21 mouse cellular contexts compared by ENCODE assay signal in genomic region chr5:5361684-5362083, GRCm38 (mm10). TPM values are rescaled to one million over a fixed set of nuclear protein-coding genes. Genes with fewer than 3 reads are reported as not detected.
DNase-seq lines count a peak whose midpoint lies in the region; ATAC-seq and TF ChIP-seq lines count a peak whose summit lies in the region.
"Had no signal": no experiment of that assay in that cellular context is flagged by ENCODE, and none has a peak within 500 bp of the region (broad histone marks: within the 10 kb centered on the region; RNA-seq: fewer than 3 reads in every experiment).

No protein-coding gene starts in this region.

- no peak overlapping the region for H3K27ac ChIP-seq in forebrain, postnatal 0 days (ENCODE audit: low read depth, low read length)
- no peak overlapping the region for H3K27ac ChIP-seq in forebrain, embryonic 10.5 days
- H3K27ac ChIP-seq in kidney, postnatal 0 days = no peak overlapping the region
- H3K27ac ChIP-seq in midbrain, embryonic 11.5 days (ENCODE audit: low read depth, low read length) = no peak overlapping the region
- H3K27ac ChIP-seq in midbrain, embryonic 16.5 days (ENCODE audit: low read length) = no peak overlapping the region
- H3K27ac ChIP-seq in bone marrow macrophage, adult 2 months (ENCODE audit: insufficient read depth, low read depth, low read length) = no peak overlapping the region
- H3K27ac ChIP-seq in neural tube, embryonic 15.5 days (replicated peaks) = no peak overlapping the region
- H3K27ac ChIP-seq: forebrain, embryonic 13.5 days had no signal

- H3K36me3 ChIP-seq in forebrain, postnatal 0 days (ENCODE audit: insufficient read depth) = no peaks in the 10 kb centered on the region
- peaks cover 15% of the 10 kb centered on the region; the same call in 1 of the 2 replicates for H3K36me3 ChIP-seq in forebrain, embryonic 10.5 days (replicated peaks)
- no peaks in the 10 kb centered on the region for H3K36me3 ChIP-seq in kidney, postnatal 0 days (ENCODE audit: insufficient read depth, low read length)
- H3K36me3 ChIP-seq in midbrain, embryonic 11.5 days (ENCODE audit: control insufficient read depth, insufficient read depth, low read length) = peaks cover 2% of the 10 kb centered on the region; the same call in 1 of the 2 replicates
- no peaks in the 10 kb centered on the region for H3K36me3 ChIP-seq in midbrain, embryonic 16.5 days (ENCODE audit: control insufficient read depth, insufficient read depth, low read length)
- no peaks in the 10 kb centered on the region for H3K36me3 ChIP-seq in neural tube, embryonic 15.5 days

- no peak overlapping the region for H3K4me3 ChIP-seq in forebrain, postnatal 0 days (ENCODE audit: low read depth, low read length)
- H3K4me3 ChIP-seq in forebrain, embryonic 10.5 days = no peak overlapping the region
- no peak overlapping the region for H3K4me3 ChIP-seq in kidney, postnatal 0 days (replicated peaks; ENCODE audit: low read depth, low read length)
- H3K4me3 ChIP-seq in midbrain, embryonic 11.5 days (ENCODE audit: low read depth, low read length) = no peak overlapping the region
- no peak overlapping the region for H3K4me3 ChIP-seq in midbrain, embryonic 16.5 days (ENCODE audit: low read depth, low read length)
- H3K4me3 ChIP-seq in bone marrow macrophage, adult 2 months (ENCODE audit: insufficient read depth, low read length) = no peak overlapping the region
- H3K4me3 ChIP-seq in neural tube, embryonic 15.5 days (replicated peaks) = no peak overlapping the region
- H3K4me3 ChIP-seq: forebrain, embryonic 13.5 days; hindbrain, embryonic 13.5 days; megakaryocyte, embryonic 14.5 days had no signal

- no peaks in the 10 kb centered on the region for H3K27me3 ChIP-seq in forebrain, postnatal 0 days (ENCODE audit: insufficient read depth, low read length)
- H3K27me3 ChIP-seq in forebrain, embryonic 10.5 days (ENCODE audit: poor library complexity, severe bottlenecking) = no peaks in the 10 kb centered on the region
- H3K27me3 ChIP-seq in kidney, postnatal 0 days (ENCODE audit: insufficient read depth, low read length) = no peaks in the 10 kb centered on the region
- no peaks in the 10 kb centered on the region for H3K27me3 ChIP-seq in midbrain, embryonic 11.5 days (ENCODE audit: control insufficient read depth, insufficient read depth, low read length)
- no peaks in the 10 kb centered on the region for H3K27me3 ChIP-seq in midbrain, embryonic 16.5 days (ENCODE audit: control insufficient read depth, insufficient read depth, low read depth, low read length)
- no peaks in the 10 kb centered on the region for H3K27me3 ChIP-seq in neural tube, embryonic 15.5 days (replicated peaks)
- H3K27me3 ChIP-seq: forebrain, embryonic 13.5 days; hindbrain, embryonic 13.5 days; megakaryocyte, embryonic 14.5 days had no signal

- peak; percentile 28 for TF ChIP-seq CTCF in forebrain, postnatal 0 days (IDR thresholded peaks at IDR 0.05; ENCODE audit: low read depth)
- peak; percentile 36; the same call in 1 of the 2 replicates for TF ChIP-seq CTCF in kidney, postnatal 0 days (IDR thresholded peaks at IDR 0.05; ENCODE audit: low read depth)
- 0 out of 2 replicates have a peak, but pooled peaks have one; percentile 11 for TF ChIP-seq CTCF in bone marrow macrophage, adult 2 months (IDR thresholded peaks at IDR 0.05; ENCODE audit: low read depth, low read length)

- 97% methylated on average over 3 of the region's 3 CpGs for WGBS in forebrain, postnatal 0 days
- WGBS in forebrain, embryonic 10.5 days = 97% methylated on average over 3 of the region's 3 CpGs
- WGBS in kidney, postnatal 0 days = 97% methylated on average over 3 of the region's 3 CpGs
- WGBS in midbrain, embryonic 11.5 days = 95% methylated on average over 3 of the region's 3 CpGs
- WGBS in midbrain, embryonic 16.5 days = 98% methylated on average over 3 of the region's 3 CpGs
- 97% methylated on average over 3 of the region's 3 CpGs for WGBS in neural tube, embryonic 15.5 days

- TF ChIP-seq POLR2A in bone marrow macrophage, adult 2 months (IDR thresholded peaks at IDR 0.05; ENCODE audit: borderline replicate concordance, low read depth, low read length) = no peak

- no peak overlapping the region for H3K9ac ChIP-seq in forebrain, postnatal 0 days
- no peak overlapping the region for H3K9ac ChIP-seq in kidney, postnatal 0 days (ENCODE audit: low read depth, low read length)
- no peak overlapping the region for H3K9ac ChIP-seq in midbrain, embryonic 11.5 days (ENCODE audit: low read length)
- no peak overlapping the region for H3K9ac ChIP-seq in midbrain, embryonic 16.5 days (ENCODE audit: low read depth, low read length)
- no peak overlapping the region for H3K9ac ChIP-seq in neural tube, embryonic 15.5 days (replicated peaks)
- H3K9ac ChIP-seq: forebrain, embryonic 13.5 days; hindbrain, embryonic 13.5 days had no signal

- DNase-seq in forebrain, postnatal 0 days = no peak
- DNase-seq in forebrain, embryonic 10.5 days (ENCODE audit: extremely low spot score, low spot score) = no peak
- no peak for DNase-seq in kidney, postnatal 0 days (ENCODE audit: low spot score)
- DNase-seq in kidney, postnatal 36 days = no peak
- DNase-seq in midbrain, embryonic 11.5 days (ENCODE audit: low spot score, missing footprints) = peak; percentile 28
- DNase-seq: adrenal gland, adult 2 months; cerebellum, adult 9-10 months; gastrocnemius, postnatal 25 days; heart, postnatal 14 days; left cerebral cortex, postnatal 4 days; liver; lung, postnatal 10 days; right cerebral cortex, adult 18-20 months; thymus, adult 18-20 months; thymus, postnatal 4 days had no signal

- no peak overlapping the region for H3K4me2 ChIP-seq in forebrain, postnatal 0 days (ENCODE audit: low read depth)
- no peak overlapping the region for H3K4me2 ChIP-seq in kidney, postnatal 0 days (ENCODE audit: low read length)
- no peak overlapping the region for H3K4me2 ChIP-seq in midbrain, embryonic 11.5 days
- H3K4me2 ChIP-seq in midbrain, embryonic 16.5 days (ENCODE audit: low read length) = no peak overlapping the region
- no peak overlapping the region for H3K4me2 ChIP-seq in neural tube, embryonic 15.5 days
- H3K4me2 ChIP-seq: forebrain, embryonic 13.5 days; hindbrain, embryonic 13.5 days had no signal

- ATAC-seq in forebrain, postnatal 0 days = no peak
- ATAC-seq in kidney, postnatal 0 days (replicated peaks; ENCODE audit: low FRiP score, low read depth) = no peak
- ATAC-seq in midbrain, embryonic 11.5 days (ENCODE audit: low FRiP score) = no peak
- no peak for ATAC-seq in midbrain, embryonic 16.5 days
- ATAC-seq in neural tube, embryonic 15.5 days (ENCODE audit: low FRiP score) = no peak
- ATAC-seq: forebrain, embryonic 13.5 days had no signal

- H3K9me3 ChIP-seq in forebrain, postnatal 0 days (ENCODE audit: low read length) = no peaks in the 10 kb centered on the region
- H3K9me3 ChIP-seq in forebrain, embryonic 10.5 days = peaks cover 6% of the 10 kb centered on the region; the same call in 1 of the 2 replicates
- no peaks in the 10 kb centered on the region for H3K9me3 ChIP-seq in kidney, postnatal 0 days (replicated peaks; ENCODE audit: low read length)
- no peaks in the 10 kb centered on the region; the same call in 1 of the 2 replicates for H3K9me3 ChIP-seq in midbrain, embryonic 11.5 days (ENCODE audit: control insufficient read depth, low read length)
- H3K9me3 ChIP-seq in midbrain, embryonic 16.5 days (replicated peaks; ENCODE audit: control insufficient read depth, low read length, poor library complexity, severe bottlenecking) = no peaks in the 10 kb centered on the region
- no peaks in the 10 kb centered on the region for H3K9me3 ChIP-seq in neural tube, embryonic 15.5 days (replicated peaks)
- H3K9me3 ChIP-seq: hindbrain, embryonic 13.5 days had no signal

- no peaks in the 10 kb centered on the region for H3K4me1 ChIP-seq in forebrain, postnatal 0 days (ENCODE audit: insufficient read depth)
- no peaks in the 10 kb centered on the region for H3K4me1 ChIP-seq in forebrain, embryonic 10.5 days
- no peaks in the 10 kb centered on the region for H3K4me1 ChIP-seq in kidney, postnatal 0 days (replicated peaks; ENCODE audit: insufficient read depth, low read length)
- H3K4me1 ChIP-seq in midbrain, embryonic 11.5 days (ENCODE audit: control insufficient read depth, insufficient read depth, low read length) = no peaks in the 10 kb centered on the region
- no peaks in the 10 kb centered on the region for H3K4me1 ChIP-seq in midbrain, embryonic 16.5 days (ENCODE audit: control insufficient read depth, insufficient read depth, low read length)
- peaks cover 12% of the 10 kb centered on the region for H3K4me1 ChIP-seq in bone marrow macrophage, adult 2 months (ENCODE audit: control insufficient read depth, insufficient read depth, low read length)
- H3K4me1 ChIP-seq in neural tube, embryonic 15.5 days = peaks cover 3% of the 10 kb centered on the region; the same call in 1 of the 2 replicates
- H3K4me1 ChIP-seq: forebrain, embryonic 13.5 days had no signal

RNA-seq across cellular contexts. Expression of gene Cdk14, which starts 58.4 kb away (rescaled TPM):
- 40.4 and 54.0 TPM in 2 replicates for total RNA-seq in forebrain, postnatal 0 days (2014; rRNA removed)
- polyA plus RNA-seq in forebrain, postnatal 0 days (2015; fragmentation: Nextera tagmentation; extraction: Ambion mirVana) = 22.7 and 34.8 TPM in 2 replicates
- polyA plus RNA-seq in forebrain, embryonic 10.5 days (2016; fragmentation: Nextera tagmentation; extraction: Ambion mirVana) = 9.5 and 9.6 TPM in 2 replicates
- polyA plus RNA-seq in kidney, postnatal 0 days (2015; fragmentation: Nextera tagmentation; extraction: Ambion mirVana) = 8.8 and 9.2 TPM in 2 replicates
- 25.5 and 26.7 TPM in 2 replicates for polyA plus RNA-seq in midbrain, embryonic 11.5 days (2014; fragmentation: Nextera tagmentation; extraction: Ambion mirVana)
- 42.1 and 44.6 TPM in 2 replicates for polyA plus RNA-seq in midbrain, embryonic 16.5 days (2015; fragmentation: Nextera tagmentation; extraction: Ambion mirVana)
- 43.0 and 43.6 TPM in 2 replicates for polyA plus RNA-seq in bone marrow macrophage, adult 2 months (2012; ENCODE audit: insufficient read depth, insufficient read length, missing spikeins)
- polyA plus RNA-seq in neural tube, embryonic 15.5 days (2015; fragmentation: Nextera tagmentation; extraction: Ambion mirVana) = 37.9 and 42.2 TPM in 2 replicates
